Mouse (Mus musculus) kidney, adult 2 months (tissue): ENCODE results near the gene Xpr1.

ENCODE experiments used
- CTCF ChIP-seq: fragments of 200-500 bp; conservative IDR thresholded peaks from 2 replicates; pipeline ENCODE4 v1.5.1; 2011; ENCODE audit warnings: low read depth, mild to moderate bottlenecking, control low read depth, low read length, moderate library complexity, mixed read lengths; ENCODE audit not compliant: insufficient read depth, insufficient read length
- POLR2A ChIP-seq: fragments of 200-500 bp; IDR thresholded peaks from one replicate; pipeline ENCODE4 v1.6.1; 2011; ENCODE audit warnings: low read depth, low read length, control low read depth

DNA sequence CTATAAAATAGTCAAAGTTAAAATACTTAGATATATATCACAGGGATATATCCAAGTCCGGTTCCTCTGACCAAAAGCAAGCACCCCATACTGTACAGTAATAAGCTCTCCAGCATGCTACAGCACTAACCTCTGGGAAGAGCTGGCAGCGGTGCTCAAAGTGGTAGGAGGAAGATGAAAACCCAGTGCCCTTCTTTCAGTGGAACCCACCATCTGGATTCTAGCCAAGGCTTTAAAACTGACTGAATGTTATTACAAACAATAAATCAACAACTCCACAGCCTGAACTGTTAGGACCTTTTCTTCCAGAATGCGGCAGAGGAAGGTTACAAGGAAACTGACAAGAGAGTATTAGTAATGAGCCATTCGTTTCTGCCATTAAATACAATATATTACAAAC lies 1.8 kb downstream of the Xpr1 start:
- TF ChIP-seq POLR2A (no peak), CTCF (no peak)
